Mouse (Mus musculus) stomach, postnatal 0 days (tissue): ENCODE measurements at regions not wholly inside any gene's neighbourhood (a gene's known extent, or its start where the extent isn't known, plus 50 kb on each side); places are given as distances from the start of the nearest gene placed in this dataset.

Source experiments
- ATAC-seq: fragments of 200-750 bp; cut with Nextera tagmentation; 2 replicates; pipeline ENCODE4 v1.8.0; 2017; ENCODE audit not compliant: low FRiP score, low TSS enrichment
- DNase-seq: peaks from one replicate; pipeline ENCODE4 v3.0.0-alpha.2; 2016; ENCODE audit warnings: low spot score
- H3K27ac ChIP-seq: fragments of 300-500 bp; sonication (generic); replicated peaks from 2 replicates; pipeline ENCODE4 v1.5.1; 2014; ENCODE audit warnings: mild to moderate bottlenecking, control low read depth
- H3K27me3 ChIP-seq: fragments of 300-500 bp; sonication (generic); 2 replicates; pipeline ENCODE4 v1.6.1; 2014; ENCODE audit warnings: low read length; ENCODE audit not compliant: control insufficient read depth, insufficient read depth
- H3K36me3 ChIP-seq: fragments of 300-500 bp; sonication (generic); 2 replicates; pipeline ENCODE4 v1.6.1; 2014; ENCODE audit warnings: low read length, mixed read lengths; ENCODE audit not compliant: control insufficient read depth, insufficient read depth
- H3K4me1 ChIP-seq: fragments of 300-500 bp; sonication (generic); replicated peaks from 2 replicates; pipeline ENCODE4 v1.6.1; 2014; ENCODE audit warnings: antibody characterized with exemption; ENCODE audit not compliant: control insufficient read depth, insufficient read depth
- H3K4me2 ChIP-seq: fragments of 300-500 bp; sonication (generic); replicated peaks from 2 replicates; pipeline ENCODE4 v1.6.1; 2014; ENCODE audit warnings: low read depth, mild to moderate bottlenecking, control low read depth, moderate library complexity
- H3K4me3 ChIP-seq: fragments of 300-500 bp; sonication (generic); 2 replicates; pipeline ENCODE4 v1.5.1; 2014; ENCODE audit warnings: low read depth, low read length, control low read depth
- H3K9ac ChIP-seq: fragments of 300-500 bp; sonication (generic); 2 replicates; pipeline ENCODE4 v1.6.1; 2014; ENCODE audit warnings: mild to moderate bottlenecking, low read length, control low read depth, mixed read lengths
- H3K9me3 ChIP-seq: fragments of 300-500 bp; sonication (generic); 2 replicates; pipeline ENCODE4 v1.6.1; 2016; ENCODE audit warnings: low read length; ENCODE audit not compliant: control insufficient read depth
- CTCF ChIP-seq: IDR thresholded peaks from 2 replicates; pipeline ENCODE4 v1.5.1; 2016; ENCODE audit warnings: antibody characterized with exemption, low read depth, mild to moderate bottlenecking, moderate library complexity
- EP300 ChIP-seq: optimal IDR thresholded peaks from 2 replicates; pipeline ENCODE3; 2016; ENCODE audit warnings: antibody characterized with exemption
- WGBS: fragments of 180-500 bp; shearing (Covaris S2); extraction: QIAGEN DNeasy Blood & Tissue Kit; methylation state at CpG from one replicate; pipeline ENCODE4 v1.1.7; 2014; 5-methylcytosine and 5-hydroxymethylcytosine counted together

GRCm38 (mm10) chr12:78087921-78088320 lies 106.1 kb upstream of the Gm6657 start:
- DNase-seq = no peak
- Histone ChIP-seq H3K27me3 (no peaks in the 10 kb centered on the region), H3K4me3 (no peak overlapping the region), H3K36me3 (no peaks in the 10 kb centered on the region), H3K4me2 (no peak overlapping the region), H3K4me1 (no peaks in the 10 kb centered on the region), H3K9ac (no peak overlapping the region), H3K9me3 (no peaks in the 10 kb centered on the region), H3K27ac (no peak overlapping the region)
- no peak for TF ChIP-seq EP300
- TF ChIP-seq CTCF = no peak
- 45% methylated on average over 1 of the region's 1 CpGs for WGBS
- no peak for ATAC-seq

DNA sequence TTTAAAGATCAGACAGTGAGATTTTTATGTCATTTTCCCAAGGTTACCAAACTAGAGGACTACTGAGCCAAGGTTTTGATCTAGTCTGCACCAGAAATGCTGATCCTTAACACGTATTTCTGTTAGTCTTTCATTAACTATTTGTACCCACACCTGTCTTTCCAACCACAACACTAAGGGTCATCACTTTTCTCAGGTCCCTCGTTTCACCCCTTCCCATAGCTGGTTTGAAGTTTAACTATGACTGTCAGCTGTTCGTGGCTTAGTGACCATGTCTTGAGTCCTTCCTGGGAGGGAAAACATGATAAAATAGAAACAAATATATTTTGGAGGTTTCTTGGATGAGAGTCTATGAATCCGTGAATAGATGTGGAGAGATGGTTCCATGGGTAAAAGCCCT lies 99.6 kb upstream of the Gm6657 start:
- H3K36me3 ChIP-seq = no peaks in the 10 kb centered on the region
- no peaks in the 10 kb centered on the region for H3K4me1 ChIP-seq
- DNase-seq = no peak
- H3K27me3 ChIP-seq = no peaks in the 10 kb centered on the region
- no peak for ATAC-seq
- no peak overlapping the region for H3K4me3 ChIP-seq
- H3K9me3 ChIP-seq = no peaks in the 10 kb centered on the region
- no peak overlapping the region for H3K27ac ChIP-seq
- WGBS = 76% methylated on average over 4 of the region's 4 CpGs
- TF ChIP-seq EP300 (no peak), CTCF (no peak)
- H3K4me2 ChIP-seq = no peak overlapping the region
- H3K9ac ChIP-seq = no peak overlapping the region

DNA sequence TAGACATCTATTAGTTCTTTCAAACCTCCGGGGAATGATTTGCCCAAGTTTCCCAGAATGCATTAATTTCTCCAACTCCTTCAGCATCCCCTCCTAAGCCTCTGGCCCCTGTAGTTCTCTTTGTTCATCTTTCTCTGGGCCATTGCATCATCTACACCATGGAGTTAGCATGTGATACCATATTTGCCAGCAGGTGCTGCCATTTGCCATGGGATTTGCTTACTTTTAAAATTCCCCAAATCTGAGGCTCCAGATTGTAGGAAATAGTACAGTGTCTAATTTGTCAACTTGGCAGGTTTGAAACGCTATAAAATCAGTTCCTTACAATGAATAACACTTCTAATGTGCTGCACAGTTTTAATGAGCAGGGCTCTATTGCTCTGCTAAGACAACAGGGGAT lies 98.7 kb upstream of the Gm6657 start:
- Histone ChIP-seq H3K9ac (no peak overlapping the region), H3K4me3 (no peak overlapping the region), H3K4me2 (no peak overlapping the region), H3K27me3 (no peaks in the 10 kb centered on the region), H3K36me3 (no peaks in the 10 kb centered on the region), H3K4me1 (no peaks in the 10 kb centered on the region), H3K27ac (no peak overlapping the region), H3K9me3 (no peaks in the 10 kb centered on the region)
- ATAC-seq (no peak), DNase-seq (no peak)
- WGBS = 52% methylated on average over 2 of the region's 2 CpGs
- TF ChIP-seq EP300 (no peak), CTCF (0 out of 2 replicates have a peak, but pooled peaks have one; percentile 15)

- WGBS = 93% methylated on average over 2 of the region's 2 CpGs
- no peaks in the 10 kb centered on the region for H3K4me1 ChIP-seq
- H3K4me3 ChIP-seq = no peak overlapping the region
- H3K36me3 ChIP-seq = no peaks in the 10 kb centered on the region
- DNase-seq (no peak), ATAC-seq (no peak)
- H3K4me2 ChIP-seq = no peak overlapping the region
- no peak overlapping the region for H3K9ac ChIP-seq
- no peaks in the 10 kb centered on the region for H3K27me3 ChIP-seq
- TF ChIP-seq CTCF (no peak), EP300 (no peak)
- no peaks in the 10 kb centered on the region for H3K9me3 ChIP-seq
- no peak overlapping the region for H3K27ac ChIP-seq
These were observed 98.1 kb upstream of the Gm6657 start for GRCm38 (mm10) chr12:78095916-78096315.

DNA sequence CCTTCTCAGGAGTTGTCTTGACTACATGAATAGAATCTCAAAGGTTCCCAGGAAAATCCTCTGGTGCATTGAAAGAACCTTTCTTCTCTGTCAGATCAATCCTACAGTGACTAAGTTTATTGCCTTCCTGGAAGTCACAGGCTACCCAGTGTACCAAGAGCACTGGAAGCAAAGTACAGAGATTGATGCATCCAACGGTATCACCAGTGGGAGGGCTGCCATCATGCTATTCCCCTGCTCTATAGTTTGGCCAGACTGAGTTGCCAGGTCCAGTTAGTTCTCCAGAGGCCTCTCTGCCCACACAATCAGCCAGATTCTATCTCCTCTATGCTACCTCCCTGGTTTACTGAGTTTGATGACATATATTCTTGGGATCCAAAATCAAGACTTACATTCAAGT lies 96.9 kb upstream of the Gm6657 start:
- ATAC-seq = no peak
- no peaks in the 10 kb centered on the region for H3K27me3 ChIP-seq

DNA sequence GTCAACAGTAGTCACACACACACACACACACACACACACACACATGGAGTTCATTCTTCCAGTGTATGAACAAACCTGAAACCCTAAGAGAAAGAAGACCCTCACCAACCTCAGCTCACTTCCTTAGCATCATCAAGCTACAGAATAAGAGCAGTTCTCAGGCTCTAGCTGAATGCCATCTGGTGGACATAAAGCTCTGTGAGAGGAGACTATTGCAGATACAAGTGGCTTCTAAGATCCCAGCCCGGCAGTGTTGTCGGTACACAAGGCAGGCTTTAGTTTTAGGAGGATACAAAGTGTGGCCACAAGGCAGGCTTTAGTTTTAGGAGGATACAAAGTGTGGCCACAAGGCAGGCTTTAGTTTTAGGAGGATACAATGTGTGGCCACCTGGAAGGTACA lies 96.3 kb upstream of the Gm6657 start:
- Histone ChIP-seq H3K4me3 (no peak overlapping the region), H3K4me1 (no peaks in the 10 kb centered on the region), H3K9me3 (no peaks in the 10 kb centered on the region), H3K4me2 (no peak overlapping the region), H3K27me3 (no peaks in the 10 kb centered on the region), H3K36me3 (no peaks in the 10 kb centered on the region), H3K9ac (no peak overlapping the region), H3K27ac (no peak overlapping the region)
- 71% methylated on average over 2 of the region's 2 CpGs for WGBS
- ATAC-seq = no peak
- TF ChIP-seq EP300 (no peak), CTCF (no peak)
- DNase-seq = no peak

More for the DNA sequence above, 96.9 kb upstream of the Gm6657 start:
- Histone ChIP-seq H3K9me3 (no peaks in the 10 kb centered on the region), H3K9ac (no peak overlapping the region), H3K36me3 (no peaks in the 10 kb centered on the region), H3K27ac (no peak overlapping the region), H3K4me3 (no peak overlapping the region), H3K4me2 (no peak overlapping the region), H3K4me1 (no peaks in the 10 kb centered on the region)
- no peak for DNase-seq
- no peak for TF ChIP-seq EP300
- no peak for TF ChIP-seq CTCF
- 75% methylated on average over 1 of the region's 1 CpGs for WGBS
